Mouse (Mus musculus) heart, embryonic 16.5 days (tissue): ENCODE results near the gene Gns. TPM values are rescaled to one million over a fixed set of nuclear protein-coding genes. Genes with fewer than 3 reads are reported as not detected.

Source experiments
- ATAC-seq: fragments of 200-750 bp; cut with Nextera tagmentation; replicated peaks from 2 replicates; pipeline ENCODE4 v1.8.0; 2017; ENCODE audit warnings: moderate number of reproducible peaks; ENCODE audit not compliant: insufficient read depth, low FRiP score; ENCODE audit errors: extremely low read depth
- H3K27ac ChIP-seq: fragments of 300-500 bp; sonication (generic); 2 replicates; pipeline ENCODE4 v1.5.1; 2014; ENCODE audit warnings: mild to moderate bottlenecking, low read length, control low read depth, moderate library complexity
- H3K27me3 ChIP-seq: fragments of 300-500 bp; sonication (generic); 2 replicates; pipeline ENCODE4 v1.6.1; 2014; ENCODE audit warnings: low read length, mixed read lengths; ENCODE audit not compliant: control insufficient read depth, insufficient read depth
- H3K36me3 ChIP-seq: fragments of 300-500 bp; sonication (generic); 2 replicates; pipeline ENCODE4 v1.6.1; 2014; ENCODE audit not compliant: control insufficient read depth, insufficient read depth
- H3K4me1 ChIP-seq: fragments of 300-500 bp; sonication (generic); 2 replicates; pipeline ENCODE4 v1.6.1; 2014; ENCODE audit warnings: low read length, mixed read lengths; ENCODE audit not compliant: control insufficient read depth, insufficient read depth
- H3K4me2 ChIP-seq: fragments of 300-500 bp; sonication (generic); 2 replicates; pipeline ENCODE4 v1.6.1; 2014; ENCODE audit warnings: low read depth, mild to moderate bottlenecking, control low read depth, low read length
- H3K4me3 ChIP-seq: fragments of 300-500 bp; sonication (generic); 2 replicates; pipeline ENCODE4 v1.5.1; 2014; ENCODE audit warnings: mild to moderate bottlenecking, control low read depth, low read length
- H3K9ac ChIP-seq: fragments of 300-500 bp; sonication (generic); 2 replicates; pipeline ENCODE4 v1.6.1; 2014; ENCODE audit warnings: low read length, control low read depth
- H3K9me3 ChIP-seq: fragments of 300-500 bp; sonication (generic); replicated peaks from 2 replicates; pipeline ENCODE4 v1.6.1; 2016; ENCODE audit warnings: low read length; ENCODE audit not compliant: control insufficient read depth
- WGBS: fragments of 180-500 bp; shearing (Covaris S2); extraction: QIAGEN DNeasy Blood & Tissue Kit; methylation state at CpG from one replicate; pipeline ENCODE4 v1.1.7; 2014; 5-methylcytosine and 5-hydroxymethylcytosine counted together
- polyA plus RNA-seq: library from polyadenylated mRNA; unstranded; fragments of >200 nt; fragmentation: Nextera tagmentation; extraction: Ambion mirVana; gene quantifications from 2 replicates; pipeline ENCODE4 v1.2.1, GENCODE M21; 2015

Gene Gns
- polyA plus RNA-seq, 1 experiment from 2014 or later = 29.0 TPM

DNA sequence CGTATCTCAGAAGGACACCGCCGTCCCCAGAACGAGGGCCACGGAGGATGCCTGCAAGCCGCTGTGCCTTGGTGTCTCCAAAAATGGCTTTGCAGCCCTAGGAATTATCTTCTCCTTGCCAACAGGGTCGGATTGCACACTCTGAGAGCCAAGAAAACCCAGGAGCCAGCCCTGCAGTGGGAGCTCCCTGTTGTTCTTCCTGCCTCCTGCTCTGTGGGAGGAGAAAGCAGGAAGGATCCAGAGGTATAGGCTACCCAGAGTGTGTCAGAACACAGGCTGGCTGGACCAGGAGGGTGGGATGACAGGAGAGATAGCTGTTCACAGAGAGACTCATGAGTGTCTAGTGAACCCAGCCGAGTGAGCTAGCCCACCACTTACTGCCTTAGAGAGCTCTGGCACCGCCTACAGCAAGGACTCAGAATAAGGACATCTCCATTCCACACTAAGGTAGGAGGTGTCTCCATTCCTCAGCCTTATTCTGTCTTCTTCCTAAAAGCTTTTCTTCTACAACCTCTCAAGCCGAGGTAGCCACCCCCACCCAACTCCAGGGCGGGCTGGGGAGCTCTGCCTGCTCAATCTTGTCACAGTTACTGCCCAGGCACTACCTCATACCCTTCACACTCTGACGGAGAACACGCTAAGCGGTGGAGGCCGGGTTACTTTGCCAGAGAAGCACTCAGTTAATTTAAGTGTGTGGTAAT is 63.3 kb downstream of the Gns start:
- peak overlapping the region; percentile 8 for H3K4me2 ChIP-seq

GRCm38 (mm10) chr10:121429089-121429488 is 64.2 kb downstream of the Gns start:
- ATAC-seq = peak; percentile 43
- H3K36me3 ChIP-seq = no peaks in the 10 kb centered on the region
- no peaks in the 10 kb centered on the region for H3K9me3 ChIP-seq
- peak overlapping the region; percentile 52; the same call in 1 of the 2 replicates for H3K4me2 ChIP-seq
- 13% methylated on average over 2 of the region's 2 CpGs for WGBS
- H3K27me3 ChIP-seq = no peaks in the 10 kb centered on the region
- peaks cover 83% of the 10 kb centered on the region for H3K4me1 ChIP-seq
- H3K4me3 ChIP-seq = no peak overlapping the region
- H3K9ac ChIP-seq = no peak overlapping the region
- H3K27ac ChIP-seq = peak overlapping the region; percentile 99

More for the DNA sequence above, 63.3 kb downstream of the Gns start:
- Histone ChIP-seq H3K27me3 (no peaks in the 10 kb centered on the region), H3K36me3 (no peaks in the 10 kb centered on the region), H3K27ac (peak overlapping the region; percentile 99), H3K4me1 (peaks cover 87% of the 10 kb centered on the region), H3K4me3 (no peak overlapping the region), H3K9me3 (no peaks in the 10 kb centered on the region), H3K9ac (no peak overlapping the region)
- WGBS = 51% methylated on average over 15 of the region's 15 CpGs
- ATAC-seq = no peak

GRCm38 (mm10) chr10:121429581-121429980 is 64.7 kb downstream of the Gns start:
- H3K4me1 ChIP-seq = peaks cover 86% of the 10 kb centered on the region
- no peaks in the 10 kb centered on the region for H3K9me3 ChIP-seq
- H3K4me3 ChIP-seq = peak overlapping the region; percentile 19; the same call in 1 of the 2 replicates
- H3K4me2 ChIP-seq = peak overlapping the region; percentile 52
- peak overlapping the region; percentile 37 for H3K9ac ChIP-seq
- no peak for ATAC-seq
- no peaks in the 10 kb centered on the region for H3K36me3 ChIP-seq
- WGBS = 21% methylated on average over 8 of the region's 8 CpGs
- H3K27me3 ChIP-seq = no peaks in the 10 kb centered on the region
- H3K27ac ChIP-seq = peak overlapping the region; percentile 99

- no peaks in the 10 kb centered on the region for H3K9me3 ChIP-seq
- peak; percentile 23; the same call in 1 of the 2 replicates for ATAC-seq
- H3K4me1 ChIP-seq = peaks cover 90% of the 10 kb centered on the region
- peak overlapping the region; percentile 99 for H3K27ac ChIP-seq
- WGBS = 15% methylated on average over 14 of the region's 14 CpGs
- peak overlapping the region; percentile 52 for H3K4me2 ChIP-seq
- H3K27me3 ChIP-seq = no peaks in the 10 kb centered on the region
- H3K4me3 ChIP-seq = peak overlapping the region; percentile 19; the same call in 1 of the 2 replicates
- H3K9ac ChIP-seq = peak overlapping the region; percentile 37
- no peaks in the 10 kb centered on the region for H3K36me3 ChIP-seq
These were observed 65.2 kb downstream of the Gns start for GRCm38 (mm10) chr10:121429981-121430682.

- Histone ChIP-seq H3K9ac (peak overlapping the region; percentile 37; the same call in 1 of the 2 replicates), H3K9me3 (no peaks in the 10 kb centered on the region)
- 57% methylated on average over 15 of the region's 15 CpGs for WGBS
These were observed 66.1 kb downstream of the Gns start for GRCm38 (mm10) chr10:121430764-121431540.

DNA sequence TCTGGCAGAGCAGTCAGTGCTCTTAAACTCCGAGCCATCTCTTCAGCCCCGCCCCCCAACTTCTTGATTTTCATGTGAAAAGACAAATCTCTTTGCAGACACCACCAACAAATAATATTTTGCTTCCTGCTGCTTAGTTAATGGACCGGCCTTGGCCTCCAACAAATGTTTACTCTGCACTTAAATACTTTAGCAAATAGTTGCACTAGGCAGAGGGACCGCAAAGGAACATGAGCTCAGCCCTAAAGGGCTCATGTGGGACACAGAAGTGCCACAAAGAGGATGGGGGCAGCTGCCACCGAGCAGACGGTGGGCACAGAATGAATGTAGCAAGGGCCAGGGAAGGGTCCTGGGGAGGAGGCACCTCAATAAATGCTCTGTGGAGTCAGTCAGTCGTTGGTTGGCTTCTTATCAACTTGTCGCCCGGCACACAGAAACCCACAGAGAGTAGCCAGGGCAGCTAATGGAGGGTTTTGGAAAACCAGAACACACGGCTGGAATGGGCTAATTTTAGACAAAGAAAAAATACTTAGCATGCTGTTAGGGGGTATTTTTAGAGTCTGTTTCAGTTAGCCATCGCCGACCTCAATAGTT is 67.2 kb downstream of the Gns start:
- no peaks in the 10 kb centered on the region for H3K27me3 ChIP-seq
- peak overlapping the region; percentile 74 for H3K9ac ChIP-seq
- peak overlapping the region; percentile 16 for H3K4me3 ChIP-seq
- WGBS = 17% methylated on average over 12 of the region's 12 CpGs
- H3K9me3 ChIP-seq = no peaks in the 10 kb centered on the region
- H3K36me3 ChIP-seq = no peaks in the 10 kb centered on the region
- peaks cover 92% of the 10 kb centered on the region for H3K4me1 ChIP-seq
- peak; percentile 19 for ATAC-seq
- peak overlapping the region; percentile 60 for H3K4me2 ChIP-seq
- H3K27ac ChIP-seq = peak overlapping the region; percentile 99

More at GRCm38 (mm10) chr10:121430764-121431540, 66.1 kb downstream of the Gns start:
- Histone ChIP-seq H3K27ac (peak overlapping the region; percentile 99), H3K36me3 (no peaks in the 10 kb centered on the region), H3K4me3 (no peak overlapping the region), H3K4me2 (no peak overlapping the region; the same call in 1 of the 2 replicates), H3K27me3 (no peaks in the 10 kb centered on the region), H3K4me1 (peaks cover 90% of the 10 kb centered on the region)
- ATAC-seq = no peak

DNA sequence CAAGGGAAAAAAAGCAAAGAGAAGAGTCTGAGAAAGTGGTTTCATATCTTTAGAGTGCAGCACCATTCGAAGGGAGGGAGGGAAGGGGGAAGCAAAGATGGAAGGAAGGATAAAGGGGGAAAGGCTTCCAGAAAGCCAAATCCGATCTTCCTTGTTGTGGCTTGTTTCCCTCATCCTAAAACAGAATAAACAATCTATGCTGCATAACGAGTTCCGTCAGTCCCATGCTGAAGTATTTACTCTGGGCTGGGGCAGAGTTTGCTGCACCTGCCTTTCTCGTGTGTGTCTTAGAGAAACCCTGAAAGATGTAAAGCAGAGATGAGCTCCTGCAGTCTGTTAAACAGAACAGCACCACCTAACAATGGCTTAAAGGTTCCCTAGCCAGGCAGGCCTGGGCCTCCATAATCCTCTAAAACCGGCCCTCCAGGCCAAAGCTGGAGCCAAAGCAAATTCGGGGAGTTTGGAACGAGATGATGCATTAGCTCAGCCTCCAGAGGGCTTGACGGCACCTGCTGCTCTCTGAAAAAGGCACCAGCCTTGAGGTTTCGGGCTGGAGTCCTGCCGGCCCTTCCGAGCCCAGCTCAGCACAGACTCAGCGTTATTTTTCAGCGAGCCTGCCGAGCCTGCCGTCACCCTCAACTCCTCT is 67.9 kb downstream of the Gns start:
- H3K27me3 ChIP-seq = no peaks in the 10 kb centered on the region
- H3K9me3 ChIP-seq = no peaks in the 10 kb centered on the region
- 0 out of 2 replicates have a peak, but pooled peaks have one; percentile 6 for ATAC-seq
- peak overlapping the region; percentile 60 for H3K4me2 ChIP-seq
- H3K4me1 ChIP-seq = peaks cover 90% of the 10 kb centered on the region
- peak overlapping the region; percentile 16; the same call in 1 of the 2 replicates for H3K4me3 ChIP-seq
- peak overlapping the region; percentile 74 for H3K9ac ChIP-seq
- peak overlapping the region; percentile 99 for H3K27ac ChIP-seq
- 14% methylated on average over 16 of the region's 16 CpGs for WGBS
- no peaks in the 10 kb centered on the region for H3K36me3 ChIP-seq

DNA sequence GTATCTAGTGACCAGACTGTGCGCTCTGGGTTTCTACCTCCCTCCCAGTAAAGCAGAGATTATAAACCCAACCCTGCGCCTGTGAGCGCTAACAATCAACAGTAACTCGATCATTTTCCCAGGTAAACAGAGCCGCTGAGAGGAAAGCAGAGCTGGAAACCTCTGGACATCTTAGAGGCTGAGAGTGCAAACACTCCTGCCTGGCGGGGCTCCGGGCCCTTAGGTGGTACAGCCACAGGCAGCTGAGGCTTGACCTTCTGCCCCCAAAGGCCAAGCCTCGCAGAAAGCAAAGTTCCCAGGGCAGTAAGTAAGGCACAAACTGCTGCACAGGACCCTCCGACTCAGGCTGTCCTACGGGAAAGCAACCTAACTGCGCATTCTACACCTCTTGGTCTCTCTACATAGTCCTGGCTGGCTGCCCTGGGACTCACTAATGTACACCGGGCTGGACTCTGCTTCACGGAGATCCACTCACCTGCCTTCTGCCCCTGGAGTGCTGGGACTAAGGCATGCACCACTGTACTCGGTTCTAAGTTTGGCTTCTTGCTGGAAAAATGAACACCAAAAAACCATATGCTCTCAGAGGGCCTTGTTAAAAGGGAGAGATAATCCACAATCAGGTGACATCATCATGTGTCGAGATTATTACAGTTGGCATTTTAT is 69.7 kb downstream of the Gns start:
- H3K9me3 ChIP-seq = no peaks in the 10 kb centered on the region
- H3K27me3 ChIP-seq = no peaks in the 10 kb centered on the region
- no peak overlapping the region for H3K4me3 ChIP-seq
- 66% methylated on average over 15 of the region's 15 CpGs for WGBS
- peak overlapping the region; percentile 53 for H3K9ac ChIP-seq
- no peaks in the 10 kb centered on the region for H3K36me3 ChIP-seq
- H3K4me1 ChIP-seq = peaks cover 78% of the 10 kb centered on the region
- H3K27ac ChIP-seq = peak overlapping the region; percentile 75
- H3K4me2 ChIP-seq = no peak overlapping the region
- no peak for ATAC-seq
